Mouse (Mus musculus): ENCODE measurements at regions not wholly inside any gene's neighbourhood (a gene's known extent, or its start where the extent isn't known, plus 50 kb on each side); places are given as distances from the start of the nearest gene placed in this dataset.

GRCm38 (mm10) chr6:98769999-98770398, 427.4 kb upstream of the Gm765 start:
- Histone ChIP-seq H3K4me1 (replicated peaks; ENCODE audit: control insufficient read depth, insufficient read depth, low read length) (no peaks in the 10 kb centered on the region), H3K27ac (ENCODE audit: control insufficient read depth, insufficient read depth, low read length) (no peak overlapping the region), H3K4me3 (ENCODE audit: control insufficient read depth, insufficient read depth, low read length) (no peak overlapping the region), H3K27me3 (ENCODE audit: control insufficient read depth, insufficient read depth, low read length) (no peaks in the 10 kb centered on the region), H3K36me3 (ENCODE audit: control insufficient read depth, insufficient read depth, low read length) (no peaks in the 10 kb centered on the region)
- no peak for DNase-seq
- 70% methylated on average over 2 of the region's 2 CpGs for WGBS
- TF ChIP-seq CTCF (IDR thresholded peaks at IDR 0.05; ENCODE audit: borderline replicate concordance, control insufficient read depth, extremely low read depth, insufficient read depth, low read length, poor library complexity) (no peak), POLR2A (IDR thresholded peaks at IDR 0.05; ENCODE audit: control insufficient read depth, extremely low read depth, insufficient read depth, low read length, poor library complexity) (no peak)

GRCm38 (mm10) chr6:98769322-98769721, 426.8 kb upstream of the Gm765 start:
- Histone ChIP-seq H3K27me3 (ENCODE audit: control insufficient read depth, insufficient read depth, low read length) (no peaks in the 10 kb centered on the region), H3K36me3 (ENCODE audit: control insufficient read depth, insufficient read depth, low read length) (no peaks in the 10 kb centered on the region), H3K4me3 (ENCODE audit: control insufficient read depth, insufficient read depth, low read length) (no peak overlapping the region), H3K27ac (ENCODE audit: control insufficient read depth, insufficient read depth, low read length) (no peak overlapping the region), H3K4me1 (replicated peaks; ENCODE audit: control insufficient read depth, insufficient read depth, low read length) (no peaks in the 10 kb centered on the region)
- DNase-seq, result no peak
- TF ChIP-seq POLR2A (IDR thresholded peaks at IDR 0.05; ENCODE audit: control insufficient read depth, extremely low read depth, insufficient read depth, low read length, poor library complexity), result no peak
- TF ChIP-seq CTCF (IDR thresholded peaks at IDR 0.05; ENCODE audit: borderline replicate concordance, control insufficient read depth, extremely low read depth, insufficient read depth, low read length, poor library complexity), result no peak
- WGBS, result 89% methylated on average over 6 of the region's 6 CpGs

- Histone ChIP-seq H3K4me1 (replicated peaks; ENCODE audit: control insufficient read depth, insufficient read depth, low read length) (no peaks in the 10 kb centered on the region), H3K27me3 (ENCODE audit: control insufficient read depth, insufficient read depth, low read length) (no peaks in the 10 kb centered on the region), H3K36me3 (ENCODE audit: control insufficient read depth, insufficient read depth, low read length) (no peaks in the 10 kb centered on the region), H3K27ac (ENCODE audit: control insufficient read depth, insufficient read depth, low read length) (no peak overlapping the region), H3K4me3 (ENCODE audit: control insufficient read depth, insufficient read depth, low read length) (no peak overlapping the region)
- no peak for DNase-seq
- TF ChIP-seq POLR2A (IDR thresholded peaks at IDR 0.05; ENCODE audit: control insufficient read depth, extremely low read depth, insufficient read depth, low read length, poor library complexity), result no peak
- no peak for TF ChIP-seq CTCF (IDR thresholded peaks at IDR 0.05; ENCODE audit: borderline replicate concordance, control insufficient read depth, extremely low read depth, insufficient read depth, low read length, poor library complexity)
- 95% methylated on average over 7 of the region's 7 CpGs for WGBS
Observed at GRCm38 (mm10) chr6:98767858-98768336, 425.3 kb upstream of the Gm765 start.

GRCm38 (mm10) chr6:98754487-98754886, 411.9 kb upstream of the Gm765 start:
- no peaks in the 10 kb centered on the region for H3K27me3 ChIP-seq (ENCODE audit: control insufficient read depth, insufficient read depth, low read length)
- no peak overlapping the region for H3K4me3 ChIP-seq (ENCODE audit: control insufficient read depth, insufficient read depth, low read length)
- DNase-seq, result no peak
- H3K27ac ChIP-seq (ENCODE audit: control insufficient read depth, insufficient read depth, low read length), result no peak overlapping the region
- WGBS, result 43% methylated on average over 2 of the region's 2 CpGs
- TF ChIP-seq CTCF (IDR thresholded peaks at IDR 0.05; ENCODE audit: borderline replicate concordance, control insufficient read depth, extremely low read depth, insufficient read depth, low read length, poor library complexity) (no peak), POLR2A (IDR thresholded peaks at IDR 0.05; ENCODE audit: control insufficient read depth, extremely low read depth, insufficient read depth, low read length, poor library complexity) (no peak)
- no peaks in the 10 kb centered on the region for H3K4me1 ChIP-seq (replicated peaks; ENCODE audit: control insufficient read depth, insufficient read depth, low read length)
- no peaks in the 10 kb centered on the region for H3K36me3 ChIP-seq (ENCODE audit: control insufficient read depth, insufficient read depth, low read length)

- no peak overlapping the region for H3K4me3 ChIP-seq (ENCODE audit: control insufficient read depth, insufficient read depth, low read length)
- no peaks in the 10 kb centered on the region for H3K27me3 ChIP-seq (ENCODE audit: control insufficient read depth, insufficient read depth, low read length)
- DNase-seq, result no peak
- TF ChIP-seq CTCF (IDR thresholded peaks at IDR 0.05; ENCODE audit: borderline replicate concordance, control insufficient read depth, extremely low read depth, insufficient read depth, low read length, poor library complexity) (no peak), POLR2A (IDR thresholded peaks at IDR 0.05; ENCODE audit: control insufficient read depth, extremely low read depth, insufficient read depth, low read length, poor library complexity) (no peak)
- no peak overlapping the region for H3K27ac ChIP-seq (ENCODE audit: control insufficient read depth, insufficient read depth, low read length)
- WGBS, result 94% methylated on average over 4 of the region's 4 CpGs
- H3K4me1 ChIP-seq (replicated peaks; ENCODE audit: control insufficient read depth, insufficient read depth, low read length), result no peaks in the 10 kb centered on the region
- no peaks in the 10 kb centered on the region for H3K36me3 ChIP-seq (ENCODE audit: control insufficient read depth, insufficient read depth, low read length)
Observed at GRCm38 (mm10) chr6:98748618-98749017, 406.1 kb upstream of the Gm765 start.

GRCm38 (mm10) chr6:98746976-98747375, 404.4 kb upstream of the Gm765 start:
- Histone ChIP-seq H3K27me3 (ENCODE audit: control insufficient read depth, insufficient read depth, low read length) (no peaks in the 10 kb centered on the region), H3K36me3 (ENCODE audit: control insufficient read depth, insufficient read depth, low read length) (no peaks in the 10 kb centered on the region), H3K27ac (ENCODE audit: control insufficient read depth, insufficient read depth, low read length) (no peak overlapping the region), H3K4me3 (ENCODE audit: control insufficient read depth, insufficient read depth, low read length) (no peak overlapping the region), H3K4me1 (replicated peaks; ENCODE audit: control insufficient read depth, insufficient read depth, low read length) (no peaks in the 10 kb centered on the region)
- 88% methylated on average over 8 of the region's 8 CpGs for WGBS
- TF ChIP-seq POLR2A (IDR thresholded peaks at IDR 0.05; ENCODE audit: control insufficient read depth, extremely low read depth, insufficient read depth, low read length, poor library complexity), result no peak
- no peak for TF ChIP-seq CTCF (IDR thresholded peaks at IDR 0.05; ENCODE audit: borderline replicate concordance, control insufficient read depth, extremely low read depth, insufficient read depth, low read length, poor library complexity)
- no peak for DNase-seq

GRCm38 (mm10) chr6:98740447-98740846, 397.9 kb upstream of the Gm765 start:
- H3K27me3 ChIP-seq (ENCODE audit: control insufficient read depth, insufficient read depth, low read length), result no peaks in the 10 kb centered on the region
- no peak overlapping the region for H3K4me3 ChIP-seq (ENCODE audit: control insufficient read depth, insufficient read depth, low read length)
- 97% methylated on average over 2 of the region's 2 CpGs for WGBS
- no peaks in the 10 kb centered on the region for H3K36me3 ChIP-seq (ENCODE audit: control insufficient read depth, insufficient read depth, low read length)
- no peak overlapping the region for H3K27ac ChIP-seq (ENCODE audit: control insufficient read depth, insufficient read depth, low read length)
- TF ChIP-seq CTCF (IDR thresholded peaks at IDR 0.05; ENCODE audit: borderline replicate concordance, control insufficient read depth, extremely low read depth, insufficient read depth, low read length, poor library complexity), result no peak
- no peak for TF ChIP-seq POLR2A (IDR thresholded peaks at IDR 0.05; ENCODE audit: control insufficient read depth, extremely low read depth, insufficient read depth, low read length, poor library complexity)
- no peak for DNase-seq
- no peaks in the 10 kb centered on the region for H3K4me1 ChIP-seq (replicated peaks; ENCODE audit: control insufficient read depth, insufficient read depth, low read length)

All from thymus, adult 2 months (tissue).